Mouse (Mus musculus) hindbrain, embryonic 16.5 days (tissue): ENCODE results near the gene Krtap11-1. TPM values are rescaled to one million over a fixed set of nuclear protein-coding genes. Genes with fewer than 3 reads are reported as not detected.

Experiments
- ATAC-seq: fragments of 200-750 bp; cut with Nextera tagmentation; 2 replicates; pipeline ENCODE4 v1.8.0; 2017; ENCODE audit warnings: moderate TSS enrichment, moderate library complexity
- H3K27ac ChIP-seq: fragments of 300-500 bp; sonication (generic); 2 replicates; pipeline ENCODE4 v1.5.1; 2014; ENCODE audit warnings: low read depth, mild to moderate bottlenecking, control low read depth, low read length, moderate library complexity
- H3K27me3 ChIP-seq: fragments of 300-500 bp; sonication (generic); replicated peaks from 2 replicates; pipeline ENCODE4 v1.6.1; 2014; ENCODE audit warnings: low read length; ENCODE audit not compliant: control insufficient read depth, insufficient read depth
- H3K36me3 ChIP-seq: fragments of 300-500 bp; sonication (generic); 2 replicates; pipeline ENCODE4 v1.6.1; 2014; ENCODE audit warnings: mild to moderate bottlenecking, low read length, moderate library complexity, mixed read lengths; ENCODE audit not compliant: control insufficient read depth, insufficient read depth
- H3K4me1 ChIP-seq: fragments of 300-500 bp; sonication (generic); 2 replicates; pipeline ENCODE4 v1.6.1; 2014; ENCODE audit warnings: low read depth, low read length; ENCODE audit not compliant: control insufficient read depth, insufficient read depth
- H3K4me2 ChIP-seq: fragments of 300-500 bp; sonication (generic); 2 replicates; pipeline ENCODE4 v1.6.1; 2014; ENCODE audit warnings: mild to moderate bottlenecking, low read length, control low read depth, moderate library complexity
- H3K4me3 ChIP-seq: fragments of 300-500 bp; sonication (generic); 2 replicates; pipeline ENCODE4 v1.5.1; 2014; ENCODE audit warnings: mild to moderate bottlenecking, low read length, control low read depth, moderate library complexity
- H3K9ac ChIP-seq: fragments of 300-500 bp; sonication (generic); 2 replicates; pipeline ENCODE4 v1.6.1; 2014; ENCODE audit warnings: low read depth, mild to moderate bottlenecking, control low read depth, low read length, moderate library complexity
- H3K9me3 ChIP-seq: fragments of 300-500 bp; sonication (generic); 2 replicates; pipeline ENCODE4 v1.6.1; 2014; ENCODE audit warnings: mild to moderate bottlenecking, low read length, moderate library complexity; ENCODE audit not compliant: control insufficient read depth
- WGBS: fragments of 180-500 bp; shearing (Covaris S2); extraction: QIAGEN DNeasy Blood & Tissue Kit; methylation state at CpG from one replicate; pipeline ENCODE4 v1.1.7; 2014; 5-methylcytosine and 5-hydroxymethylcytosine counted together
- polyA plus RNA-seq: library from polyadenylated mRNA; unstranded; fragments of >200 nt; fragmentation: Nextera tagmentation; extraction: Ambion mirVana; gene quantifications from 2 replicates; pipeline ENCODE4 v1.2.1, GENCODE M21; 2015

The Krtap11-1 gene
- polyA plus RNA-seq, 1 experiment from 2014 or later: not detected

- 89% methylated on average over 4 of the region's 4 CpGs for WGBS
- no peaks in the 10 kb centered on the region for H3K4me1 ChIP-seq
- no peak overlapping the region for H3K4me3 ChIP-seq
- ATAC-seq: no peak
- H3K9ac ChIP-seq: no peak overlapping the region
- no peaks in the 10 kb centered on the region for H3K27me3 ChIP-seq
- H3K27ac ChIP-seq: no peak overlapping the region
- H3K9me3 ChIP-seq: no peaks in the 10 kb centered on the region; the same call in 1 of the 2 replicates
- H3K4me2 ChIP-seq: no peak overlapping the region
- no peaks in the 10 kb centered on the region for H3K36me3 ChIP-seq
Measured at GRCm38 (mm10) chr16:89520996-89521395, 50.0 kb downstream of the Krtap11-1 start.

GRCm38 (mm10) chr16:89520555-89520954 is 50.4 kb downstream of the Krtap11-1 start:
- H3K27ac ChIP-seq: no peak overlapping the region
- H3K36me3 ChIP-seq: no peaks in the 10 kb centered on the region
- peak; percentile 64; the same call in 1 of the 2 replicates for ATAC-seq
- H3K4me1 ChIP-seq: no peaks in the 10 kb centered on the region
- no peak overlapping the region for H3K4me2 ChIP-seq
- WGBS: 87% methylated on average over 2 of the region's 2 CpGs
- H3K27me3 ChIP-seq: no peaks in the 10 kb centered on the region
- H3K4me3 ChIP-seq: no peak overlapping the region
- H3K9ac ChIP-seq: no peak overlapping the region
- no peaks in the 10 kb centered on the region; the same call in 1 of the 2 replicates for H3K9me3 ChIP-seq

Other genes starting within 250 kb of the Krtap11-1 start
- gene Krtap21-1, start 167.3 kb downstream of the Krtap11-1 start, polyA plus RNA-seq: not detected in 2 replicates
- not detected in 2 replicates for gene Krtap6-2, start 151.1 kb downstream of the Krtap11-1 start, polyA plus RNA-seq
- gene Krtap8-1, start 83.2 kb downstream of the Krtap11-1 start, polyA plus RNA-seq: not detected in 2 replicates
- gene Krtap7-1, start 62.9 kb downstream of the Krtap11-1 start, polyA plus RNA-seq: 0.45 TPM in 1 of 2 replicates, not detected in the other